Mouse (Mus musculus) small intestine, adult 2 months (tissue): ENCODE measurements at regions not wholly inside any gene's neighbourhood (a gene's known extent, or its start where the extent isn't known, plus 50 kb on each side); places are given as distances from the start of the nearest gene placed in this dataset.

Source experiments
- CTCF ChIP-seq: fragments of 200-500 bp; IDR thresholded peaks from 2 replicates; pipeline ENCODE4 v1.5.1; 2012; ENCODE audit warnings: low read depth, mild to moderate bottlenecking, control low read depth, inconsistent platforms, low read length, moderate library complexity, mixed read lengths; ENCODE audit not compliant: insufficient replicate concordance, insufficient read length; ENCODE audit errors: extremely low read depth
- POLR2A ChIP-seq: fragments of 200-500 bp; IDR thresholded peaks from 2 replicates; pipeline ENCODE4 v1.6.1; 2012; ENCODE audit warnings: low read depth, mild to moderate bottlenecking, control low read depth, inconsistent platforms, low read length, moderate library complexity

GRCm38 (mm10) chr13:97572352-97572751 is 188.1 kb downstream of the Gm10260 start:
- TF ChIP-seq CTCF (no peak), POLR2A (no peak)
